Mouse (Mus musculus): ENCODE results near the gene Ewsr1. TPM values are rescaled to one million over a fixed set of nuclear protein-coding genes. Genes with fewer than 3 reads are reported as not detected.

The Ewsr1 gene
- total and polyA plus RNA-seq, 3 experiments, result 452 to 1,336 (median 570) TPM

GRCm38 (mm10) chr11:5025108-5025507, 74.0 kb downstream of the Ewsr1 start:
- peaks cover 0 to 16% of the 10 kb centered on the region in 2 experiments; a peak in 1 of 4 replicates for H3K36me3 ChIP-seq (ENCODE audit: control insufficient read depth in 1 of 2, insufficient read depth in 2 of 2, low read length in 2 of 2)

More at GRCm38 (mm10) chr11:5025108-5025507, 74.0 kb downstream of the Ewsr1 start:
- Histone ChIP-seq H3K27me3 (ENCODE audit: control insufficient read depth in 1 of 2, insufficient read depth in 2 of 2, low read length in 2 of 2) (no peaks in the 10 kb centered on the region), H3K9ac (ENCODE audit: control insufficient read depth, low read depth, low read length, poor library complexity, severe bottlenecking) (no peak overlapping the region), H3K9me3 (replicated peaks; ENCODE audit: insufficient read depth, low read length) (no peaks in the 10 kb centered on the region), H3K79me2 (ENCODE audit: control insufficient read depth, insufficient read depth, low read length, poor library complexity) (no peaks in the 10 kb centered on the region), H3K27ac (ENCODE audit: control insufficient read depth, low read depth, low read length) (no peak overlapping the region), H3K4me3 (ENCODE audit: control insufficient read depth in 1 of 2, insufficient read depth in 1 of 2, low read depth in 2 of 2, low read length in 2 of 2) (no peak overlapping the region), H3K4me1 (ENCODE audit: control insufficient read depth in 1 of 2, insufficient read depth in 2 of 2, low read length in 2 of 2) (no peaks in the 10 kb centered on the region)
- TF ChIP-seq USF1 (IDR thresholded peaks at IDR 0.05; ENCODE audit: low read depth, low read length) (no peak), ZC3H11A (IDR thresholded peaks at IDR 0.05; ENCODE audit: low read depth, low read length) (no peak), NELFE (IDR thresholded peaks at IDR 0.05; ENCODE audit: low read depth, low read length) (no peak), RCOR1 (IDR thresholded peaks at IDR 0.05; ENCODE audit: low read depth, low read length) (no peak)
- no peak for DNase-seq (ENCODE audit: low read depth, low spot score)

Other genes starting within 250 kb of the Ewsr1 start
- gene Nf2, start 249.7 kb downstream of the Ewsr1 start, total RNA-seq (2012; rRNA removed), result 70.3 and 73.6 TPM in 2 replicates
- gene Nf2, start 249.7 kb downstream of the Ewsr1 start, polyA plus RNA-seq (2012; ENCODE audit: insufficient read depth in 1 of 2, insufficient read length in 2 of 2, low read depth in 1 of 2, low replicate concordance in 2 of 2, missing spikeins in 1 of 2), result 100 to 1,000 TPM in 1 of 2 experiments, 10 to 100 TPM in 1; 95.6 to 246 TPM
- 13.7 and 14.9 TPM in 2 replicates for gene Nipsnap1, start 225.3 kb downstream of the Ewsr1 start, total RNA-seq (2012; rRNA removed)
- 10 to 100 TPM in 1 of 2 experiments, not detected in 1; 22.9 TPM for gene Nipsnap1, start 225.3 kb downstream of the Ewsr1 start, polyA plus RNA-seq (2012; ENCODE audit: insufficient read depth in 1 of 2, insufficient read length in 2 of 2, low read depth in 1 of 2, low replicate concordance in 2 of 2, missing spikeins in 1 of 2)
- gene Thoc5, start 203.9 kb downstream of the Ewsr1 start, total RNA-seq (2012; rRNA removed), result 75.3 and 80.4 TPM in 2 replicates
- gene Thoc5, start 203.9 kb downstream of the Ewsr1 start, polyA plus RNA-seq (2012; ENCODE audit: insufficient read depth in 1 of 2, insufficient read length in 2 of 2, low read depth in 1 of 2, low replicate concordance in 2 of 2, missing spikeins in 1 of 2), result 10 to 100 TPM; 69.1 to 72.0 TPM
- not detected in 2 replicates for gene Nefh, start 151.2 kb downstream of the Ewsr1 start, total RNA-seq (2012; rRNA removed)
- under 1 TPM in 1 of 2 experiments, not detected in 1; 0.03 TPM for gene Nefh, start 151.2 kb downstream of the Ewsr1 start, polyA plus RNA-seq (2012; ENCODE audit: insufficient read depth in 1 of 2, insufficient read length in 2 of 2, low read depth in 1 of 2, low replicate concordance in 2 of 2, missing spikeins in 1 of 2)
- gene Ap1b1, start 112.4 kb downstream of the Ewsr1 start, total RNA-seq (2012; rRNA removed), result 55.1 and 60.1 TPM in 2 replicates
- gene Ap1b1, start 112.4 kb downstream of the Ewsr1 start, polyA plus RNA-seq (2012; ENCODE audit: insufficient read depth in 1 of 2, insufficient read length in 2 of 2, low read depth in 1 of 2, low replicate concordance in 2 of 2, missing spikeins in 1 of 2), result 10 to 100 TPM in 1 of 2 experiments, not detected in 1; 79.3 TPM
- 0.23 TPM in 1 of 2 replicates, not detected in the other for gene Rasl10a, start 41.1 kb downstream of the Ewsr1 start, total RNA-seq (2012; rRNA removed)
- 1 to 10 TPM in 1 of 2 experiments, not detected in 1; 1.3 TPM for gene Rasl10a, start 41.1 kb downstream of the Ewsr1 start, polyA plus RNA-seq (2012; ENCODE audit: insufficient read depth in 1 of 2, insufficient read length in 2 of 2, low read depth in 1 of 2, low replicate concordance in 2 of 2, missing spikeins in 1 of 2)
- gene Gas2l1, start 33.9 kb downstream of the Ewsr1 start, total RNA-seq (2012; rRNA removed), result 41.1 and 43.9 TPM in 2 replicates
- 10 to 100 TPM in 1 of 2 experiments, not detected in 1; 89.0 TPM for gene Gas2l1, start 33.9 kb downstream of the Ewsr1 start, polyA plus RNA-seq (2012; ENCODE audit: insufficient read depth in 1 of 2, insufficient read length in 2 of 2, low read depth in 1 of 2, low replicate concordance in 2 of 2, missing spikeins in 1 of 2)
- 35.9 TPM in 2 replicates for gene Rhbdd3, start 340 bp downstream of the Ewsr1 start, total RNA-seq (2012; rRNA removed)
- 10 to 100 TPM in 1 of 2 experiments, not detected in 1; 55.7 TPM for gene Rhbdd3, start 340 bp downstream of the Ewsr1 start, polyA plus RNA-seq (2012; ENCODE audit: insufficient read depth in 1 of 2, insufficient read length in 2 of 2, low read depth in 1 of 2, low replicate concordance in 2 of 2, missing spikeins in 1 of 2)
- gene Emid1, start 53.0 kb upstream of the Ewsr1 start, total RNA-seq (2012; rRNA removed), result 0.15 TPM in 1 of 2 replicates, not detected in the other
- gene Emid1, start 53.0 kb upstream of the Ewsr1 start, polyA plus RNA-seq (2012; ENCODE audit: insufficient read depth in 1 of 2, insufficient read length in 2 of 2, low read depth in 1 of 2, low replicate concordance in 2 of 2, missing spikeins in 1 of 2), result under 1 TPM in 1 of 2 experiments, not detected in 1; 0.10 TPM
- 1.2 and 1.3 TPM in 2 replicates for gene Kremen1, start 162.3 kb upstream of the Ewsr1 start, total RNA-seq (2012; rRNA removed)
- gene Kremen1, start 162.3 kb upstream of the Ewsr1 start, polyA plus RNA-seq (2012; ENCODE audit: insufficient read depth in 1 of 2, insufficient read length in 2 of 2, low read depth in 1 of 2, low replicate concordance in 2 of 2, missing spikeins in 1 of 2), result 1 to 10 TPM in 1 of 2 experiments, not detected in 1; 4.1 TPM